Mouse (Mus musculus) gastrocnemius, postnatal 36 days (tissue): Measurements from ENCODE around the gene Hdac10. TPM values are rescaled to one million over a fixed set of nuclear protein-coding genes. Genes with fewer than 3 reads are reported as not detected.

Experiments used
- DNase-seq, 2 experiments: peaks; one replicate each; pipeline ENCODE4 v3.0.0; 2022
- intact Hi-C: fragments of 180-260 bp; cut with DNase I; formaldehyde crosslinking; loops from one replicate; pipeline ENCODE4 v1.15.1; 2025
- total RNA-seq, 2 experiments: library from RNA; stranded (reverse); gene quantifications; 2 replicates each; pipeline ENCODE4 v1.2.3; 2021

Hdac10 gene
- total RNA-seq, 2 experiments from 2014 or later: 4.9 to 6.4 TPM

DNA sequence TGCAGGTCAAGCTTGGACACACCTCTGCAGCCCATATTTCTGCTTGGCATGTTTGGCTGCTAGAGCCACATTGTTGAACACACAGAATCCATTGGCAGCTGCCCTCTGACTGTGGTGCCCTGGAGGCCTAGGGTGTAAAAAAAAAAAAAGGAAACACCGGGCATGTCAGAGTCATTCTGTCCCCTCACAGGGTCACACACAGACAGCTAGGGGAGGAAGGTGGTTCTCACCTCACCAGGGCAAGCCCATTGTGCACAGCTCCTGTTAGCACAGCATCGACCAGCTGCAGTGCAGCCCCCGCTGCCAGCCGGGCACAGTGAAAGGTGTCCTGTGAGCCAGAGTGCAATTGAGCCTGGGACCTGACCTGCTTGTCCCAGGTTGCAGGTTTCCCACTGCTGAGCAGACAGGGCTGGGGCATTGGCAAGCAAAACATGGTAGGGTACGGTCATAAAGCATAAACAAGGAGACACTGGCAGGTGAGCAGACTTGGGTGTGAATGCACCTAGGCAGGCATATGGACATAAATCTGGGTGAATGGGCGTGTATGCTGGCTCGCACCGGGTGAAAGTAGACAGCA lies 1.0 kb downstream of the Hdac10 start:
- intact Hi-C loops: loop anchor here (5.0 kb wide), 1 partner anchor 225 kb away; no protein-coding TSS in a partner anchor
- DNase-seq: peak in 1 of 2 experiments; percentile 17

- intact Hi-C loops: loop anchor here (5.0 kb wide), 1 partner anchor 226 kb away; no protein-coding TSS in a partner anchor
- no peak for DNase-seq
Observed at GRCm38 (mm10) chr15:89126622-89127021, 1.9 kb downstream of the Hdac10 start.

GRCm38 (mm10) chr15:89125351-89125750 lies 3.1 kb downstream of the Hdac10 start:
- intact Hi-C loops: loop anchor here (5.0 kb wide), 1 partner anchor 227 kb away; no protein-coding TSS in a partner anchor
- DNase-seq: no peak

- DNase-seq: no peak
- intact Hi-C loops: loop anchor here (5.0 kb wide), 2 partner anchors 47 to 88 kb away; partner anchors contain the start of genes Ppp6r2 and Trabd
Observed at GRCm38 (mm10) chr15:89124312-89124711, 4.2 kb downstream of the Hdac10 start.

DNA sequence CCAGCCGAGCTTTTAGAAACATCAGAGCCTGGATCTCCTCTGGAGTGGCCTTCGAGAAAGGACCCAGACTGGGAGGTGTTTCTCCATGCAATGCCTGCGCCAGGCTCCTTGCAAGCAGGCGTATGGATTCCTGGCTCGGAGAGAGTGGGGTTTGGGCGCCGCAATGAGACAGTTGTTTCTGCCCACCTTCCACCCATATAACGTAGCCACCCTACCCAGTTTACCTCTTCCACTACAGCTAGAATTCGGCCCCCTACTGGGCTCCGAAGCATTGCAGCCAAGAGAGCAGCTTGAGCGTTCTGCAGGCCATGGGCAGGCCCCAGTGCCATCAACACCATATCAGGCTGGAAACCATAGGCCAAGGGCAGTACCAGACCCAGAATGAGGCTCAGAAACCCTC lies 4.9 kb downstream of the Hdac10 start:
- DNase-seq: no peak
- intact Hi-C loops: loop anchor here (5.0 kb wide), 2 partner anchors 46 to 89 kb away; partner anchors contain the start of genes Ppp6r2 and Trabd

GRCm38 (mm10) chr15:89122649-89123366 lies 5.7 kb downstream of the Hdac10 start, which contains the start of gene Tubgcp6:
Gene Tubgcp6 (minus strand): TSS chr15:89123112.
- intact Hi-C loops: loop anchor here (5.0 kb wide), 2 partner anchors 46 to 89 kb away; partner anchors contain the start of genes Ppp6r2 and Trabd
- DNase-seq: peak; percentile 89 to 94

DNA sequence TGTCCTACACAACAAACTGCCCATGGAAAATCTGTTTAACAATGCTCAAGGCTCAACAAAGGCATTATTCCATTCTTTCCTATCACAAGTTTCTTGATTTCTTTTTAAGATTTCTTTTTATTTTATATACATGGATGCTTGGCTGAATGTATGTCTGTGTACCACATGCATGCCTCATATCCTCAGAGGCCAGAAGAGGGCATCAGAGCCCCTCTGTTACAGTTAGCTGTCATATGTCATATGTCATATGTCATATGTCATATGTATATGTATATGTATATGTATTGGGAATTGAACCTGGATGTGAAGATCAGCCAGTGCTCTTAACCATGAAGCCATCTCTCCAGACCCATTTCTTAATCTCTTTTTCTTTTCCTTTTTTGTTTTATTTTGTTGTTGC lies 10.5 kb downstream of the Hdac10 start:
- DNase-seq: no peak
- intact Hi-C loops: no loop called here

DNA sequence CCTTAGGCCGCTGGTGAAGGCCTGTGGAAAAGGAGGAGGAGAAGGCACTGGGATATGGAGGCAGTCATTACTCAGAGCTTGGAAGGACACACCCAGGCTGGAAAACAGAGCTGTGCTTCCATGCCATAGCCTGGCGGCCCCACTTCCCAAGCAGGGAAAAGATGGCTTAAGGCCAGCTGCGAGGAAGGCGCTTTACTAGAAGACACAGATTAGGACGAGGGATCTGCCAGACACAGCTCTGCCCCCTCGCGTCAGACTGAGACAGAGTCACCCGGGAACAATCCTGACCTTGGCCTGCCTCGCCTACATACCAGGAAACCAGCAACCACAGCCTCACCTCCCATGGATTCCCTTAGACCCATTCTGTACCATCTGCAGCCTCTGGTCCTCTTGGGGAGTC lies 18.4 kb downstream of the Hdac10 start:
- intact Hi-C loops: no loop called here
- no peak for DNase-seq

DNA sequence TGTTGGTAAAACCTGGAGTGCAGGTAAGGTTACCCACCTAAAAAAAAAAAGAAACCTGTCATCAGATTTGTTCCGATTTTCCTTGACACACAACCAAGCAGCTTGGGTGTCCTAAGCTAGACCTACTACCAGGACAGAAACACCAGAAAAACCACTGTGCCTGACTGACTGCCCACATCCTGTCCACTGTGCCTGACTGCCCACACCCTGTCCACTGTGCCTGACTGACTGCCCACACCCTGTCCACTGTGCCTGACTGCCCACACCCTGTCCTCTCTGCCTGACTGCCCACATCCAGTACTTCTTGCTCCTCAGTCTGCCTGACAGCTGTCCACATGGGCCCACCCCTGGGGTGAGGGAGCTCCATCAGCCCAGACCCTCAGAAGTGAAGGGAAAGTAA lies 21.5 kb downstream of the Hdac10 start:
- intact Hi-C loops: no loop called here
- DNase-seq: no peak

- DNase-seq: no peak
- intact Hi-C loops: no loop called here
Observed at GRCm38 (mm10) chr15:89106073-89106472, 22.4 kb downstream of the Hdac10 start.

GRCm38 (mm10) chr15:89104425-89104824 lies 24.1 kb downstream of the Hdac10 start:
- DNase-seq: no peak
- intact Hi-C loops: no loop called here

DNA sequence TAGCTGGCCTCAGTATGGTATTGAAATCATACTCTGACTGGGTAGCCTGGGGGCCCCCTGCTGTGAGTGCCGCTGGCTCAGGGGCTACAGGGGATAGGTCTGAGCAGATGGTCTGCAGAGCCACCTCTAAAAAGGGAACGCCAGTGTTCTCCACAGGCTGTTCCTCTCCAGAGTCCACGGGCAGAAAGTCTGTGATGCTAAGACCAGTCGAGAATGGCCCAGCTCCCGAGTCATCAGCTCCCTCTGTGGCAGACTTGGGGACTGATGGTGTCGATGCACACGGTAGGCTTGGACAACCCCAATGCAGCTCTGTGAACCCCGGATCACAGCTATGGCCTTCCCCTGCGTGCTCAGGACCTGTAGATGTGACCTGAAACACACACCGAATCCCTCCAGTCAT lies 24.6 kb downstream of the Hdac10 start:
- intact Hi-C loops: no loop called here

DNA sequence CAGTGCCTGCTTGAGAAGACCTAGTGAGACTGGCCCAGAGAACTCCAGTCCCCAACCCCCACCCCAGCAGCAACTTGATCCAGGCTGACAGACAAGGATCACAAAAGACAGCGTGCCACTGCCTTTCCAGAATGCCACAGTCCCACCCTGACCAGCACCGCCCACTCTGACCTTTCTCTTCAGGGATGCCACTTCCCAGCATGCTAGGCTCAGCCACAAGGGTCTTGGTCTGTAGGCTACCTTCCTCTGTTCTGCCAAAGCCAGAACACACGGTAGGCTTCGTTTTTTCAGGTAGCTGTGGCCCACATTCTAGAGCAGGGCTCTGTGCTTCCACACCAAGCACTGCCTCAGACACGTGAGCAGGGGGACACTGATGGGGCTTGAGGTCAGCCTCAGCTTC lies 25.9 kb downstream of the Hdac10 start:
- DNase-seq: no peak
- intact Hi-C loops: no loop called here

More for the DNA sequence above, 24.6 kb downstream of the Hdac10 start:
- no peak for DNase-seq

DNA sequence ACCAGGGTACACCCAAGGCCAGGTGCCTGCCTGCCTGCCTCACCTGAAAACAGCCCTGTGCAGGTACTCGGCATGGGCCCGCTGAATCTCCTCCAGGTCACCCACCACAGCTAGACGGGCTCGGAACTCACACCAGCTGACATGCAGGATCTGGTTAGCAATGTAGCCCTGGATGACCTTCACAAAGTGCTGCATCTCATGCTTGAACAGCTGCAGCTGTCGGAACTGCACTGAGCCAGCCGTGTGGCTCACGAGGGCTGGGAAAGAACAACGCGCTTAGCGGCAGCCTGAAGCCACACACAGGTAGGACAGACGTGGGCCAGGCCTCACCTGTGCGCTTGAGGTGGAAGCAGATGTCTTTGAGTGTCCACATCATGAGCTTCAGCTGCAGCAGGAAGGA lies 27.7 kb downstream of the Hdac10 start:
- intact Hi-C loops: no loop called here

GRCm38 (mm10) chr15:89098616-89099015 lies 29.9 kb downstream of the Hdac10 start:
- intact Hi-C loops: no loop called here
- DNase-seq: no peak

More for the DNA sequence above, 27.7 kb downstream of the Hdac10 start:
- DNase-seq: no peak

- intact Hi-C loops: no loop called here
- DNase-seq: no peak
Observed at GRCm38 (mm10) chr15:89097450-89097849, 31.1 kb downstream of the Hdac10 start.

DNA sequence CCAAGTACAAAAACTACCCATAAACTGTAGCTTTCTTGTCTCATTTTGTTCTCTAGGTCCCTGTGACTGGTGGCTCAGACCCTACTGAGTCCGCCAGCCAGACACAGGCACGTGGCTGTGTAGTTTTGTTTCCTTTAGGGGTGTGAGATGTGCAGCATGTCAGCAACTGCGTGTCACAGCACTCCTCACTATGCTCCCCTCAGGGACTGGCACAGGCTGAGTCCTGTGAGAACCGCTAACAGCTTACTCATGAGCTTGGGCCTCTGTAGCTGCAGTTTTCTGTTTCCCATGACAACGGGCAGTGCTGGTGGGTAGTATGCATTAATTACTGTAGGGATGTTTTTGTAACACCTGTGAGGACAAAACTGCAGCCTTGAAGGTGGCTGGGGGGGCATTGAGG lies 36.3 kb downstream of the Hdac10 start:
- DNase-seq: no peak
- intact Hi-C loops: no loop called here

GRCm38 (mm10) chr15:89090662-89091061 lies 37.8 kb downstream of the Hdac10 start:
- intact Hi-C loops: no loop called here
- DNase-seq: no peak

DNA sequence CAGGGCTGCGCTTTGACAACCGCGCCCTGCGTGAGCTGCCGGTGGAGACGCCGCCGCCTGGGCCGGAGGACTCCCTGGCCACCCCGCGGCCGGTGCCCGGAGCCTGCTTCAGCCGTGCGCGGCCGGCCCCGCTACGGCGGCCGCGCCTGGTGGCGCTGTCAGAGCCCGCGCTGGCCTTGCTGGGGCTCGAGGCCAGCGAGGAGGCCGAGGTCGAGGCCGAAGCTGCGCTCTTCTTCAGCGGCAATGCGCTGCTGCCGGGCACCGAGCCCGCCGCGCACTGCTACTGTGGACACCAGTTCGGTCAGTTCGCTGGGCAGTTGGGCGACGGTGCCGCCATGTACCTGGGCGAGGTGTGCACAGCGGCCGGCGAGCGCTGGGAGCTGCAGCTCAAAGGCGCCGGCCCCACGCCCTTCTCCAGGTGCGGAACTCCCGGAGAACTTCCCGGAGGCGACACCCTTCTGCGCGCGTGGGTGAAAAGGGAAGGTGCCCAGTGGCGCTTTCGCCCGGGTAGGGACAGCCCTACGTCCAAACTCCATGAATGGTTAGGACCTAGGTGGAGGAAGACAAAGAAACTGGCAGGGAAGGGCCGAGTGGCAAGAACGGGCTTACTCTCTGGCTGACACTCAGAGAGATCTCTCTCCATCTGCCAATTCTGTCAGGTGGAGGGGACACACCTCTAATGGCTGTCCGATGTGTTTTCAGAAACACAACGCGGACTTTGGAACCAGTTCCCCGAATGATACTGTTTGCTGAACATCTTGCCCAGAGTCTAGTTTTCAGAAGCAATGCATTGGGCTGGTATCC lies 39.0 kb downstream of the Hdac10 start:
- no peak for DNase-seq
- intact Hi-C loops: loop anchor here (5.0 kb wide), 1 partner anchor 123 kb away; the partner anchor contains the start of gene Ppp6r2

GRCm38 (mm10) chr15:89088607-89089247 lies 39.8 kb downstream of the Hdac10 start, which contains the start of gene Selenoo:
Gene Selenoo (plus strand): TSS chr15:89089084.
- DNase-seq: peak; percentile 87 to 91
- intact Hi-C loops: loop anchor here (5.0 kb wide), 1 partner anchor 124 kb away; the partner anchor contains the start of gene Ppp6r2
